Mouse (Mus musculus) CD8-positive naive resting alpha-beta T cell, adult 2 months (primary cell): ENCODE data around the gene Slc9b1.

ENCODE experiments used
- DNase-seq, 2 experiments: peaks; one replicate each; pipeline ENCODE4 v3.0.0; 2022; ENCODE audit warnings: low read depth in 2 of 2, low spot score in 2 of 2

The Slc9b1 gene

GRCm38 (mm10) chr3:135437758-135438495 is 90.1 kb downstream of the Slc9b1 start, which contains the start of gene Ube2d3:
Gene Ube2d3 (plus strand): TSS chr3:135438149.
- DNase-seq = peak; percentile 99 to 100

GRCm38 (mm10) chr3:135438531-135438912 is 90.7 kb downstream of the Slc9b1 start:
- DNase-seq = peak; percentile 95

GRCm38 (mm10) chr3:135438913-135439531 is 91.2 kb downstream of the Slc9b1 start:
- peak; percentile 72 to 74 for DNase-seq

GRCm38 (mm10) chr3:135439651-135440050 is 91.8 kb downstream of the Slc9b1 start:
- no peak for DNase-seq

- DNase-seq = peak; percentile 73 to 80
Observed at GRCm38 (mm10) chr3:135440221-135440620, 92.4 kb downstream of the Slc9b1 start.

GRCm38 (mm10) chr3:135440621-135441020 is 92.8 kb downstream of the Slc9b1 start:
- DNase-seq = no peak

GRCm38 (mm10) chr3:135444930-135445329 is 97.1 kb downstream of the Slc9b1 start:
- DNase-seq = no peak
